Mouse (Mus musculus): ENCODE results near the gene Rnf130.

Gene Rnf130

DNA sequence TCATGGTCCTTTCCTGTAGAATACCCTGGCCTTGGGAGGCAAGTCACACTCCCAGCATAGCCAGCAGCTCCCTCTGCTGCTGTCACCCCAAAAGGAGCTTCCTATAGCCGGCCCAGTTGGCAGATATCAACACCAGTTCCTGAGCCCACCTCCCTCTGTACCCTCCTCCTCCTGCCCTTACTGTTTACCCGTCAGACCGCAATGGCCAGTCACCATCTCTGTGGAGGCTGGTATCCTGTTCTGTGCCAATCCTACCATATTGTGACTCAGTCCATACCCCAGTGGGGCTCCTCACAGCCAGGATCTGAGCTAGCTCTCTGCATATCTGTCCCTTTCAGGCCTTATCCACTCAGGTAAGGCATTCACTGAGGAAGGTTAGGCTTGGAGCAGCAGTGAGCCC, 120.4 kb downstream of the Rnf130 start:
- DNase-seq, result no peak

DNA sequence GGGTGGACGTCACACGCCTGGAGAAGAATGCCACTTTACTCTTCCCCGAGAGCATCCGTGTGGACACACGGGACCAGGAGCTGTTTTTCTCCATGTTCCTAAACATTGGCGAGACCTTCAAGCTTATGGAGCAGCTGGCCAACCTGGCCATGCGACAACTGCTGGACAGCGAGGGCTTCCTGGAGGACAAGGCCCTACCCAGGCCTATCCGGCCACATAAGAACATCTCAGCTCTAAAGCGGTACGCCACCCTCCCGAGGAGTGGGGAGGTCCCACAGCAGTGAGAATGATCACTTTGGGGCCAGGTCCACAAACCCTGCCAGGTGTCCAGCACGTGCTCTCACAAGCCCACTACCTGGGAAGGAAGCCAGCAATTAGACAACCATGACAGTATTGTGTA, 121.0 kb downstream of the Rnf130 start:
- DNase-seq, result no peak

DNA sequence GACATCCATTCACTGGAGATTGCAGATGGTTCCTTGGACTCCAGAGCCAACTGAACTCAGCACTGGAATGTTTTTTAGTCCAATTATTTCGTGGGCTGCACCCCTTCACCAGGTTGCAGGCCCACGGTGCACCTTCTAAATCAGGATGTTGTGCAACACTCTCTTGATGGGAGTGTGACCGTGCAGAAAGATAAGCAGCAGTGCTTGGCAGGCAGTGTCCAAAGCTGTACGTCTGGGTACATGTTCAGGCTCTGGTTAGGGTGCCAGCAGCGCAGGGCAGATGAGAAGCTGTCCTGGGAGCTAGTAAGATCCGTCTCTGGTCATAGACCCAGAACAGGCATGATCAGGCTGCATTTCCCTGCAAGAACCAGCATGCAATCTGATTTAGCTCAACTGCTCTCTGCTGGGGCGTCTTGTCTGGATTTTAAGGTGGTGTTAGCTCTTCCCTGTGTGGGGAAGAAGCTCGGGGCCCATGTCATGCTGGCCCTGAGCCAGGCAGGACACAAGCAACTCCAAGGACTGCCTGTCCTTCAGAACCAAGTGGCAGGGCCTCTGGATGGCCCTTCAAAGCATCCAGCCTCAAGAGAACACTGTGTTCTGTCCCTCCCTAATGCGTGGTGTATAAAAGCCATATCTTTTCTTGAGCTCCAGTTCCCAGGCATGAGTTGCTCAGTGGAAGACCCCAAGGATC, 122.3 kb downstream of the Rnf130 start:
- no peak for DNase-seq

DNA sequence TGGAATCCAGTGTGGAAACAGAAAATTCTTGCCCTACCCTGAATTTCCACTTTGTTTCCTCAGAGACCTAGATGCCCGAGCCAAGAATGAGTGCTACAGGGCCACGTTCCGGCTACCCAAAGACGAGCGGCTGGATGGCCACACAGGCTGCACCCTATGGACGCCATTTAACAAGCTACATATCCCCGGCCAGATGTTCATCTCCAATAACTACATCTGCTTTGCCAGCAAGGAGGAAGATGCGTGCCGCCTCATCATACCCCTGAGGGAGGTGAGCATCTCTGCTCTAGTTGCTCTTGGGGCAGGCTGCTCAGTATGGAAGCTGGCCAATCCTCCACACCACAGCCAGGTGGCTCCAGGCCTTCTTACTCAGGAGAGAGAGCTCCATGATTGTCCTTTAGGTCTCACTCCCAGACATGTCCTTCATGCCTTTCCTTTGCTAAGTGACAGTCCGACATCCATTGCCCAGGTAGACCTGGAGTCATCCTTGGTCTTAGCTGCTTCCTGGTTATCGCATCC, 122.9 kb downstream of the Rnf130 start:
- DNase-seq, result no peak

DNA sequence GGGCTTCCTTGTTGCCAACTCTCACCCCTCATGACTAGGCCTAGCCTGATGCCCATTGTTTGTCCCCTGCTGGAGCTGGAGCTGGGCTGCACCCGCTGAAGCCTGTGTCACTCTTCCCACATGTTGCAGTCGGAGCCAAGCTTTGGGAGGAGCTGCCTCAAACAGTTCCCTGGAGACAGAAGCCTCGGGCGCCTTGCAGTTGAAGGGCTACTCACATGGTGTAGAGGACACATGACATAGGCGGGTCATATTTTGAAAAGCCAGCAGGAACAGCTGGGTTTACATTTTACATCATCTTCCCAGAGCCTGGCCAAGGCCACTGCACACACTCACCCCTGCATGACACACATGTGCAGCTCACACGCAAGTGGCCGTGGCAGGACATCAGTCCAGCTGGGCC, 124.1 kb downstream of the Rnf130 start:
- no peak for DNase-seq

DNA sequence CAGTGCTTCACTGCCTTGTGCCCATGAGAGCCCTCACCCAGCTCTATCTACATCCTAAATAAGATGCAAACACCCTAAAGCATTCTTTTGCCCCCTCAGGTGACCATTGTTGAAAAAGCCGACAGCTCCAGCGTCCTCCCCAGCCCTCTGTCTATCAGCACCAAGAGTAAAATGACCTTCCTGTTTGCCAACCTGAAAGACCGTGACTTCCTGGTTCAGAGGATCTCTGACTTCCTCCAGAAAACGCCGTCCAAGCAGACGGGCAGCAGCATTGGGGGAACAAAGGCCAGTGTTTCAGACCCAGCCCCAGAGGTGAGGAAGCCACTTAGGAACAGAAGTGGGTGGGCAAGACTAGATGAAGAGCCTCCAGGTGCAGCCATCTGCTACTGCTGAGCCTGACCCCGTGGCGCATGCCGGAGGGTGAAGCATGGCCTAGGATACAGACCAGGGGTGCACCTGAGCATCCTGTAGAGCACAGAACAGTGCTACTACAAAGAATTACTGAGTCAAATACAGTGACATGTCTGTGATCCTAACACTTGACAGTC, 124.5 kb downstream of the Rnf130 start:
- no peak for DNase-seq

DNA sequence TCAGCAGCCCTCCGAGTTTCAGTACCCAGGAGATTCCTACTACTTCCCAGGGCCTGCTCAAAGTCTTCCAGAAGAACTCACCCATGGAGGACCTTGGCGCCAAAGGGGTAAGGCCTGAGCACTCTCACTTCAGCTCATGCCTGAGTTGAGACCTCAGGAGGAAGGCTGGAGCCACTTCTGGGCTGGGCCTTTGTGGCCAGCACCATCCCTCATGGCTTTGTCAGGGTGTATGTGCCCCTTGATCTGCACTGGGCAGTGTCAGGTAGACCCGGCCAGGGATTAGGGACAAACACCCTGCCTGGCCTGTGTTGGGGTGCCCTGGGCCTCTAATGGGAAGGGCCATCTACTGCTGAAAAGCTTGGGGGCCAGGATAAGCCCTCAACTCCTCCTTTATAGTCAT, 126.2 kb downstream of the Rnf130 start:
- no peak for DNase-seq

DNA sequence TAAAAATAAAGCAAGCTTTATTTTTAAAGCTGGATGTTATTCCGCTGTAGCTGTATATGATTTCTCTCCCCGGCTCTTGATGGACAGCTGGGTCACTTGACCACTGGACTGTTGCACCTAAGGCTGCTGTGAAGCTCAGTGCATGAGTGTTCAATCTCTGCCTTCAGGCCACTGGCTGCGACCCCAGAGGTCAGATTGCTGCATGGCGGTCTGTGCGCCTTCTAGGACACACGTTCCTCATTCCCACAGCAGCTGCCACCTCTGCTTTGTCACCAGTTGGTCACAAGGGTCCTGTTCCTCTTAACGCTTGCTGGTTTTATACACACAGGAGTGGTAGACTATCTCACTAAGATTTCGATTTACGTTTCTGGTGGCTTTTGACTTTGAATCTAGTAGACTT, 129.0 kb downstream of the Rnf130 start:
- DNase-seq, result no peak
